Mouse (Mus musculus) hindbrain, embryonic 14.5 days (tissue): ENCODE results near the gene Prkn. TPM values are rescaled to one million over a fixed set of nuclear protein-coding genes. Genes with fewer than 3 reads are reported as not detected.

Experiments used
- ATAC-seq: fragments of 200-750 bp; cut with Nextera tagmentation; 2 replicates; pipeline ENCODE4 v1.8.0; 2017; ENCODE audit warnings: moderate number of reproducible peaks, mild to moderate bottlenecking, moderate TSS enrichment, moderate library complexity; ENCODE audit not compliant: low FRiP score
- DNase-seq: peaks from one replicate; pipeline ENCODE4 v3.0.0-alpha.2; 2015; ENCODE audit warnings: low spot score
- H3K27ac ChIP-seq: fragments of 300-500 bp; sonication (generic); 2 replicates; pipeline ENCODE4 v1.5.1; 2014; ENCODE audit warnings: mild to moderate bottlenecking, moderate library complexity
- H3K27me3 ChIP-seq: fragments of 300-500 bp; sonication (generic); 2 replicates; pipeline ENCODE4 v1.6.1; 2014; ENCODE audit warnings: mild to moderate bottlenecking, low read length, mixed read lengths; ENCODE audit not compliant: control insufficient read depth, insufficient read depth
- H3K36me3 ChIP-seq: fragments of 300-500 bp; sonication (generic); replicated peaks from 2 replicates; pipeline ENCODE4 v1.6.1; 2014; ENCODE audit not compliant: control insufficient read depth, insufficient read depth
- H3K4me1 ChIP-seq: fragments of 300-500 bp; sonication (generic); replicated peaks from 2 replicates; pipeline ENCODE4 v1.6.1; 2014; ENCODE audit warnings: antibody characterized with exemption, low read length, mixed read lengths; ENCODE audit not compliant: control insufficient read depth, insufficient read depth
- H3K4me2 ChIP-seq: fragments of 300-500 bp; sonication (generic); replicated peaks from 2 replicates; pipeline ENCODE4 v1.6.1; 2014; ENCODE audit warnings: mild to moderate bottlenecking, moderate library complexity
- H3K4me3 ChIP-seq: fragments of 300-500 bp; sonication (generic); replicated peaks from 2 replicates; pipeline ENCODE4 v1.5.1; 2014; ENCODE audit warnings: mild to moderate bottlenecking, low read length
- H3K9ac ChIP-seq: fragments of 300-500 bp; sonication (generic); 2 replicates; pipeline ENCODE4 v1.6.1; 2014
- H3K9me3 ChIP-seq: fragments of 300-500 bp; sonication (generic); 2 replicates; pipeline ENCODE4 v1.6.1; 2016; ENCODE audit warnings: low read length; ENCODE audit not compliant: control insufficient read depth
- WGBS: fragments of 180-500 bp; shearing (Covaris S2); extraction: QIAGEN DNeasy Blood & Tissue Kit; methylation state at CpG from one replicate; pipeline ENCODE4 v1.1.7; 2014; 5-methylcytosine and 5-hydroxymethylcytosine counted together
- polyA plus RNA-seq: library from polyadenylated mRNA; unstranded; fragments of >200 nt; fragmentation: Nextera tagmentation; extraction: Ambion mirVana; gene quantifications from 2 replicates; pipeline ENCODE4 v1.2.1, GENCODE M21; 2014

The Prkn gene
- polyA plus RNA-seq, 1 experiment from 2014 or later: 4.4 TPM

GRCm38 (mm10) chr17:11858772-11859405 is 1018.7 kb downstream of the Prkn start:
- H3K9me3 ChIP-seq: no peaks in the 10 kb centered on the region
- ATAC-seq: no peak
- no peak overlapping the region for H3K4me2 ChIP-seq
- 84% methylated on average over 7 of the region's 7 CpGs for WGBS
- no peaks in the 10 kb centered on the region for H3K4me1 ChIP-seq
- no peak overlapping the region for H3K9ac ChIP-seq
- no peaks in the 10 kb centered on the region for H3K36me3 ChIP-seq
- DNase-seq: no peak
- no peak overlapping the region for H3K4me3 ChIP-seq
- no peaks in the 10 kb centered on the region for H3K27me3 ChIP-seq
- H3K27ac ChIP-seq: no peak overlapping the region

- no peak overlapping the region for H3K4me2 ChIP-seq
- H3K4me1 ChIP-seq: no peaks in the 10 kb centered on the region
- no peak overlapping the region for H3K9ac ChIP-seq
- H3K36me3 ChIP-seq: no peaks in the 10 kb centered on the region
- DNase-seq (no peak), ATAC-seq (no peak)
- 91% methylated on average over 6 of the region's 6 CpGs for WGBS
- no peaks in the 10 kb centered on the region for H3K27me3 ChIP-seq
- H3K27ac ChIP-seq: no peak overlapping the region
- no peaks in the 10 kb centered on the region for H3K9me3 ChIP-seq
- H3K4me3 ChIP-seq: no peak overlapping the region
Measured at GRCm38 (mm10) chr17:11861178-11861577, 1021.0 kb downstream of the Prkn start.

- Histone ChIP-seq H3K9me3 (no peaks in the 10 kb centered on the region), H3K4me1 (no peaks in the 10 kb centered on the region), H3K9ac (no peak overlapping the region), H3K4me2 (no peak overlapping the region), H3K27ac (no peak overlapping the region), H3K27me3 (no peaks in the 10 kb centered on the region), H3K36me3 (no peaks in the 10 kb centered on the region), H3K4me3 (no peak overlapping the region)
- no peak for DNase-seq
- 97% methylated on average over 2 of the region's 2 CpGs for WGBS
- no peak for ATAC-seq
Measured at GRCm38 (mm10) chr17:11862360-11862759, 1022.2 kb downstream of the Prkn start.

- Histone ChIP-seq H3K9me3 (no peaks in the 10 kb centered on the region), H3K9ac (no peak overlapping the region), H3K4me1 (no peaks in the 10 kb centered on the region), H3K36me3 (no peaks in the 10 kb centered on the region), H3K4me3 (no peak overlapping the region), H3K27me3 (no peaks in the 10 kb centered on the region), H3K27ac (no peak overlapping the region), H3K4me2 (no peak overlapping the region)
- ATAC-seq: no peak
- no peak for DNase-seq
- WGBS: 94% methylated on average over 11 of the region's 11 CpGs
Measured at GRCm38 (mm10) chr17:11863017-11863416, 1022.8 kb downstream of the Prkn start.

- 75% methylated on average over 3 of the region's 3 CpGs for WGBS
- Histone ChIP-seq H3K4me2 (no peak overlapping the region), H3K4me3 (no peak overlapping the region), H3K9ac (no peak overlapping the region), H3K27ac (no peak overlapping the region), H3K27me3 (no peaks in the 10 kb centered on the region), H3K9me3 (no peaks in the 10 kb centered on the region), H3K36me3 (no peaks in the 10 kb centered on the region), H3K4me1 (no peaks in the 10 kb centered on the region)
- DNase-seq: no peak
- no peak for ATAC-seq
Measured at GRCm38 (mm10) chr17:11866231-11866630, 1026.0 kb downstream of the Prkn start.

- Histone ChIP-seq H3K4me2 (no peak overlapping the region), H3K27me3 (no peaks in the 10 kb centered on the region), H3K4me3 (no peak overlapping the region), H3K27ac (no peak overlapping the region), H3K36me3 (no peaks in the 10 kb centered on the region), H3K4me1 (no peaks in the 10 kb centered on the region), H3K9me3 (no peaks in the 10 kb centered on the region), H3K9ac (no peak overlapping the region)
- no peak for ATAC-seq
- no peak for DNase-seq
- WGBS: 74% methylated on average over 13 of the region's 13 CpGs
Measured at GRCm38 (mm10) chr17:11867334-11868095, 1027.3 kb downstream of the Prkn start.

- WGBS: 86% methylated on average over 10 of the region's 10 CpGs
- ATAC-seq (no peak), DNase-seq (no peak)
- H3K4me2 ChIP-seq: no peak overlapping the region
- no peak overlapping the region for H3K9ac ChIP-seq
- no peaks in the 10 kb centered on the region for H3K4me1 ChIP-seq
- no peaks in the 10 kb centered on the region for H3K27me3 ChIP-seq
- H3K9me3 ChIP-seq: no peaks in the 10 kb centered on the region
- no peak overlapping the region for H3K4me3 ChIP-seq
- H3K27ac ChIP-seq: no peak overlapping the region
- no peaks in the 10 kb centered on the region for H3K36me3 ChIP-seq
Measured at GRCm38 (mm10) chr17:11870546-11870945, 1030.4 kb downstream of the Prkn start.

GRCm38 (mm10) chr17:11876240-11876639 is 1036.1 kb downstream of the Prkn start:
- no peaks in the 10 kb centered on the region for H3K4me1 ChIP-seq
- H3K9me3 ChIP-seq: no peaks in the 10 kb centered on the region
- no peak overlapping the region for H3K4me2 ChIP-seq
- no peak overlapping the region for H3K4me3 ChIP-seq
- no peak overlapping the region for H3K9ac ChIP-seq
- no peaks in the 10 kb centered on the region for H3K27me3 ChIP-seq
- ATAC-seq (no peak), DNase-seq (no peak)
- 87% methylated on average over 2 of the region's 2 CpGs for WGBS
- no peaks in the 10 kb centered on the region for H3K36me3 ChIP-seq
- no peak overlapping the region for H3K27ac ChIP-seq

GRCm38 (mm10) chr17:11881110-11881820 is 1041.1 kb downstream of the Prkn start:
- Histone ChIP-seq H3K9ac (no peak overlapping the region), H3K36me3 (no peaks in the 10 kb centered on the region), H3K4me3 (no peak overlapping the region), H3K4me1 (no peaks in the 10 kb centered on the region), H3K9me3 (no peaks in the 10 kb centered on the region), H3K27me3 (no peaks in the 10 kb centered on the region), H3K4me2 (no peak overlapping the region), H3K27ac (no peak overlapping the region)
- 88% methylated on average over 5 of the region's 5 CpGs for WGBS
- ATAC-seq (no peak), DNase-seq (no peak)
